Mouse (Mus musculus) midbrain, embryonic 15.5 days (tissue): Measurements from ENCODE around the gene Slc9a3r2. TPM values are rescaled to one million over a fixed set of nuclear protein-coding genes. Genes with fewer than 3 reads are reported as not detected.
A peak's percentile ranks its signal among the peaks of the same experiment; 100 is the strongest.
"Not testable (repeated sequence)": the region's sequence is repeated elsewhere in the genome, so short reads cannot be mapped to it uniquely, and the experiment has no call there.

ENCODE experiments used
- ATAC-seq: fragments of 200-750 bp; cut with Nextera tagmentation; replicated peaks from 2 replicates; pipeline ENCODE4 v1.8.0; 2017; ENCODE audit warnings: moderate TSS enrichment
- H3K27ac ChIP-seq: fragments of 300-500 bp; sonication (generic); 2 replicates; pipeline ENCODE4 v1.5.1; 2015; ENCODE audit warnings: mild to moderate bottlenecking, inconsistent platforms
- H3K27me3 ChIP-seq: fragments of 300-500 bp; sonication (generic); replicated peaks from 2 replicates; pipeline ENCODE4 v1.6.1; 2015; ENCODE audit warnings: inconsistent platforms
- H3K36me3 ChIP-seq: fragments of 300-500 bp; sonication (generic); replicated peaks from 2 replicates; pipeline ENCODE4 v1.6.1; 2015; ENCODE audit warnings: inconsistent platforms
- H3K4me1 ChIP-seq: fragments of 300-500 bp; sonication (generic); 2 replicates; pipeline ENCODE4 v1.6.1; 2015; ENCODE audit warnings: inconsistent platforms
- H3K4me2 ChIP-seq: fragments of 300-500 bp; sonication (generic); 2 replicates; pipeline ENCODE4 v1.6.1; 2015; ENCODE audit warnings: inconsistent platforms, mild to moderate bottlenecking, moderate library complexity
- H3K4me3 ChIP-seq: fragments of 300-500 bp; sonication (generic); 2 replicates; pipeline ENCODE4 v1.5.1; 2015; ENCODE audit warnings: mild to moderate bottlenecking, inconsistent platforms
- H3K9ac ChIP-seq: fragments of 300-500 bp; sonication (generic); 2 replicates; pipeline ENCODE4 v1.6.1; 2015; ENCODE audit warnings: mild to moderate bottlenecking, inconsistent platforms
- H3K9me3 ChIP-seq: fragments of 300-500 bp; sonication (generic); 2 replicates; pipeline ENCODE4 v1.6.1; 2016; ENCODE audit warnings: inconsistent platforms
- WGBS: fragments of 180-500 bp; shearing (Covaris S2); methylation state at CpG from one replicate; pipeline ENCODE4 v1.1.7; 2015; ENCODE audit warnings: mixed read lengths; 5-methylcytosine and 5-hydroxymethylcytosine counted together
- polyA plus RNA-seq: library from polyadenylated mRNA; unstranded; fragments of >200 nt; fragmentation: Nextera tagmentation; extraction: Ambion mirVana; gene quantifications from 2 replicates; pipeline ENCODE4 v1.2.1, GENCODE M21; 2015

Slc9a3r2 gene
- polyA plus RNA-seq, 1 experiment from 2014 or later: 45.3 TPM

DNA sequence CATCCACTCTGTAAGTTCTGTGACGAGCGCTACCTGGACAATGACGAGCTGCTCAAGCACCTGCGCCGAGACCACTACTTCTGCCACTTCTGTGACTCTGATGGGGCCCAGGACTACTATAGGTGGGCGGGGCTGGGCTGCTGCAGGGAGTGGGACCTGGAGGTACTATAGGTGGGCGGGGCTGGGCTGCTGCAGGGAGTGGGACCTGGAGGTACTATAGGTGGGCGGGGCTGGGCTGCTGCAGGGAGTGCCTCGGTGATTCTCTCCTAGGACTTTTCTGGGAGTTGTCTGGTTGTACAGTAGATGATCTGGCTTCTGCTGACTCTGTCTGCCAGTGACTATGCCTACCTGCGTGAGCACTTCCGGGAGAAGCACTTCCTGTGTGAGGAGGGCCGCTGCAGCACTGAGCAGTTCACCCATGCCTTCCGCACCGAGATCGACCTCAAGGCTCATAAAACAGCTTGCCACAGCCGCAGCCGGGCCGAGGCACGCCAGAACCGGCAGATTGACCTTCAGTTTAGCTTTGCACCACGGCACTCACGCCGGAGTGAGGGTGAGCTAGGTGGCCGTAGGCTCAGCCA lies 27.5 kb upstream of the Slc9a3r2 start:
- Histone ChIP-seq H3K27ac (no peak overlapping the region), H3K36me3 (peaks cover 39% of the 10 kb centered on the region), H3K4me2 (no peak overlapping the region), H3K9me3 (no peaks in the 10 kb centered on the region), H3K27me3 (no peaks in the 10 kb centered on the region), H3K9ac (no peak overlapping the region), H3K4me1 (peaks cover 2% of the 10 kb centered on the region; the same call in 1 of the 2 replicates), H3K4me3 (no peak overlapping the region)
- ATAC-seq: no peak
- 92% methylated on average over 24 of the region's 24 CpGs for WGBS

DNA sequence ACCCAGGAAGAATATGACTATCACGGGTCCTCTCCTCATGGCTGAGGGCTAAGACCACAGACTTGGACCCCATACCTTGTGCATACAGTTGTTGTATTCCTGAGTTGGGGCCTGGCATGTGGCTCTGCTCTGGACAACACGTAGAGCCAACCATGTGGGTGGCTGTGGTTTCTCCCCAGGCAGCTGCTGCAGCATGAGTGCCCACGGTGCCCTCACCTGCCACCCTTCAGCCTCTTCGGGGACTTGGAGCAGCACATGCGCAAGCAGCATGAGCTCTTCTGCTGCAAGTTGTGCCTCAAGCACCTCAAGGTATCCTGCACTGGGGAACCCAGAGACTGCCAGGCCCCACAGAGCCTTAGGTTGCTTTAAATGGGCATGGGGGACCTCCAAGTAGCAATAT lies 26.8 kb upstream of the Slc9a3r2 start:
- no peaks in the 10 kb centered on the region for H3K9me3 ChIP-seq
- H3K4me3 ChIP-seq: no peak overlapping the region
- WGBS: 97% methylated on average over 5 of the region's 5 CpGs
- peaks cover 8% of the 10 kb centered on the region for H3K4me1 ChIP-seq
- ATAC-seq: no peak
- H3K9ac ChIP-seq: no peak overlapping the region
- H3K27me3 ChIP-seq: no peaks in the 10 kb centered on the region
- H3K36me3 ChIP-seq: peaks cover 39% of the 10 kb centered on the region
- H3K4me2 ChIP-seq: no peak overlapping the region
- H3K27ac ChIP-seq: no peak overlapping the region

DNA sequence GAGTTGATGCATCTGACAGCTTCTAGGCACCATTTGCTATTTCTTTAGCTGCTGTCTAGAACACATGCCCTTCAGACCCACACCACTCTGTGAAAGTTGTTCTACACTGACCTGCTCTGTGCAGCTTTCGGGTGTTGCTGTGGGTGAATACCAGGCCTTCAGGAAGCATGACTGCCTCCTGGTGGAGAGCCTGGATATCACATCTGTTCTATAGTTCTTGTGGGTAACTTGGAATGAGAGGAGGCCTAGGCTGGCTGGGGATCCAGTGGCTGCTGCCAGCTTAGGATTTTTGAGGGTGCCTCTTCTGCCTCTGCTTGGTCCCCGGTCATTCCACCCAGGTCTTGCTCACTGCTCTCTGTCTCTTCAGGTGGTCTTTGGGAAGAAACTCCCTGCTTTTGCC lies 26.1 kb upstream of the Slc9a3r2 start:
- no peak overlapping the region for H3K4me3 ChIP-seq
- H3K4me2 ChIP-seq: no peak overlapping the region
- H3K27me3 ChIP-seq: no peaks in the 10 kb centered on the region
- H3K27ac ChIP-seq: no peak overlapping the region
- 63% methylated on average over 2 of the region's 2 CpGs for WGBS
- peaks cover 15% of the 10 kb centered on the region for H3K4me1 ChIP-seq
- H3K9me3 ChIP-seq: no peaks in the 10 kb centered on the region
- peaks cover 35% of the 10 kb centered on the region for H3K36me3 ChIP-seq
- no peak for ATAC-seq
- no peak overlapping the region for H3K9ac ChIP-seq

DNA sequence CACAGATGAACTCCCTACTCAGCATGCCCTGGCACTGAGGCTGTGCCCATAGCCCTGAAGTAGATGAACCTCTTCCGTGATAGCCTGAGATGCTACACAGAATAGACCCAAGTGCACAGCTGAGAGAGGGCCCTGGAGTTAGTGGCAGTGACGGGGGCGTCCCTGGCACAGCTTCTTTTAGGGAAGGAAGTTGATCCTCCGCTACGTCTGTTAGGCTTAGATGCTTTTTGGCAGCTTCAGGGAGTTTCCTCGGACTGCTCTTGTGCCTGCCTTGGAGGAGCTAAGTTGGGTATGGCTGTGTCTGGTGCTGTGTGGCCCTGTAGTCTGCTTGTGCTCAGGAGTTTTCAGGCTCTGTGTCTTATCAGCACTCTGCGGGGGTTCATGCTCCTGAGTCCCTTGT lies 24.1 kb upstream of the Slc9a3r2 start:
- no peak overlapping the region for H3K9ac ChIP-seq
- ATAC-seq: no peak

DNA sequence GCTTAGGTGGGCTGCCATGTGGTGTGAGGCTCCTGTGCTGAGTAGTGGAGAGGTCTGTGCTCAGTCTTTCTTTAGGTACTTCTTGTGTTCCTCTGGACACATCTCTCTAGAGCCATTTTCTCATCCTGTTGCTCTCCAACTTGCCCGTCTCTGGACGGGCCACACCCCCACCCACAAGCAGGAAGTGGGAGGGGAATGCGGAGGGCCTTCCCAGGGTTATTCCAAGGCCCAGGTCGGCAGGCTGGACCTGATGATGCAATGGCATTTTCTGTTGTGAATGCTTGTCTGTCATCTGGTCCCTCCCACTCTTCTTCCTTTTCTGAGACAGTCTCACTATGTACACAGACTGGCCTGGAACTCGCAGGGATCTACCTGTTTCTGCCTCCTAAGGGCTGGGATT lies 22.0 kb upstream of the Slc9a3r2 start:
- Histone ChIP-seq H3K4me3 (no peak overlapping the region), H3K9me3 (no peaks in the 10 kb centered on the region), H3K4me2 (no peak overlapping the region; the same call in 1 of the 2 replicates), H3K9ac (no peak overlapping the region), H3K4me1 (peaks cover 33% of the 10 kb centered on the region), H3K27me3 (no peaks in the 10 kb centered on the region), H3K36me3 (0 out of 2 replicates have a peak, but pooled peaks cover 3% of the 10 kb centered on the region), H3K27ac (no peak overlapping the region)
- WGBS: 44% methylated on average over 5 of the region's 5 CpGs
- no peak for ATAC-seq

More for the DNA sequence above, 24.1 kb upstream of the Slc9a3r2 start:
- H3K9me3 ChIP-seq: no peaks in the 10 kb centered on the region
- peaks cover 16% of the 10 kb centered on the region; the same call in 1 of the 2 replicates for H3K36me3 ChIP-seq
- 84% methylated on average over 7 of the region's 7 CpGs for WGBS
- H3K4me1 ChIP-seq: peaks cover 26% of the 10 kb centered on the region
- H3K27me3 ChIP-seq: no peaks in the 10 kb centered on the region
- no peak overlapping the region for H3K27ac ChIP-seq
- no peak overlapping the region for H3K4me3 ChIP-seq
- no peak overlapping the region for H3K4me2 ChIP-seq

DNA sequence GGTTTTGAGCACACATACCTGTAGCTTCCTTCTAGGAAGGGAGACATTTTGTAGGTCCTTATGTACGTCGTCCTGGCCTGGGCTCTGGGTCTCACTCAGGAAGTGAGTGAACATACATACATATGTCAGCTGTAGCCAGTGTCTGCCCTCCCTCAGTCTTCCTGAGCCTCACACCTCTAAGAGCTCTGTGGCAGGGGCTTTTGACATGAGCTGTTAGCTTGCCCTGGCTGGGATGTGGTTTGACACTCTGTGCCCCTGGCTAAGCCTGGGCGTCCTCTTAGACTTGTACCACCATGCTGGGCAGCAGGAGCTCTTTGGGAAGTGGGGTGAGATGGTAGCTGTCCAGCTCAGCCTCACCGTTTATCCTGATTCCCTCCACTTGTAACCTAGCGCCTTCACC lies 21.2 kb upstream of the Slc9a3r2 start:
- H3K9me3 ChIP-seq: no peaks in the 10 kb centered on the region
- peak overlapping the region; percentile 88; the same call in 1 of the 2 replicates for H3K4me2 ChIP-seq
- 0 out of 2 replicates have a peak overlapping the region, but pooled peaks have one; percentile 8 for H3K9ac ChIP-seq
- peaks cover 33% of the 10 kb centered on the region for H3K4me1 ChIP-seq
- H3K27me3 ChIP-seq: no peaks in the 10 kb centered on the region
- no peak overlapping the region for H3K4me3 ChIP-seq
- WGBS: 76% methylated on average over 5 of the region's 5 CpGs
- H3K36me3 ChIP-seq: no peaks in the 10 kb centered on the region
- H3K27ac ChIP-seq: no peak overlapping the region
- ATAC-seq: no peak

DNA sequence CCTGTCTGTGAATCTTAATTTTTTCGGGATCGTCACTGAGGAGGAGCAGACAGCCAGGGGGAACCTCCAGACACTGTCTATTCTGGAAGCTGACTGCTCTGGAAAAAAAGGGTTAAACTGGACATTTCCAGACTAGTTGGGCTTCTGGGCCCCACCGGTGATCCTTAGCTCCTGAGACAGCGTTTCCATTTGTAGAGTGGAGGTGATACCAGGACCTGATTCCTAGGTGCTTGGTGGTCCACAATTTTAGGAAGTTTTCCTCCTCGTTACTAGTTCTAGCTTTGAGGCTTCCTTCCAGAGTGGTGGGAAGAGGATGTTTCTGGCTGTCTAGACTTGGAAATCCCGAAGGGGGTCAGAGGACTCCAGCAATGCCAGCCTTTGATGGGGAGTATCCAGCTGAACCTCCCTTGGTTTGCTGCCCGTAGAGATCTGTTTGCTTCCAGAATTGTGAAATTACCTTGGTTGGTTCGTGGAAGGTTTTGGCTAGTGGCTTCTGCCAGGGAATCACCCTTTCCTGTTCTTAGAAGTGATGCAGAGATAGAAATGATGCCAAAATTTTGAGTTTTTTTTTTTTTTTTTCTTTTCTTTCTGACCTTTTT lies 20.2 kb upstream of the Slc9a3r2 start:
- Histone ChIP-seq H3K9ac (peak overlapping the region; percentile 98), H3K27ac (peak overlapping the region; percentile 91), H3K4me3 (peak overlapping the region; percentile 90), H3K4me2 (peak overlapping the region; percentile 88), H3K9me3 (no peaks in the 10 kb centered on the region), H3K4me1 (peaks cover 31% of the 10 kb centered on the region), H3K27me3 (no peaks in the 10 kb centered on the region), H3K36me3 (no peaks in the 10 kb centered on the region)
- 12% methylated on average over 8 of the region's 8 CpGs for WGBS
- no peak for ATAC-seq

DNA sequence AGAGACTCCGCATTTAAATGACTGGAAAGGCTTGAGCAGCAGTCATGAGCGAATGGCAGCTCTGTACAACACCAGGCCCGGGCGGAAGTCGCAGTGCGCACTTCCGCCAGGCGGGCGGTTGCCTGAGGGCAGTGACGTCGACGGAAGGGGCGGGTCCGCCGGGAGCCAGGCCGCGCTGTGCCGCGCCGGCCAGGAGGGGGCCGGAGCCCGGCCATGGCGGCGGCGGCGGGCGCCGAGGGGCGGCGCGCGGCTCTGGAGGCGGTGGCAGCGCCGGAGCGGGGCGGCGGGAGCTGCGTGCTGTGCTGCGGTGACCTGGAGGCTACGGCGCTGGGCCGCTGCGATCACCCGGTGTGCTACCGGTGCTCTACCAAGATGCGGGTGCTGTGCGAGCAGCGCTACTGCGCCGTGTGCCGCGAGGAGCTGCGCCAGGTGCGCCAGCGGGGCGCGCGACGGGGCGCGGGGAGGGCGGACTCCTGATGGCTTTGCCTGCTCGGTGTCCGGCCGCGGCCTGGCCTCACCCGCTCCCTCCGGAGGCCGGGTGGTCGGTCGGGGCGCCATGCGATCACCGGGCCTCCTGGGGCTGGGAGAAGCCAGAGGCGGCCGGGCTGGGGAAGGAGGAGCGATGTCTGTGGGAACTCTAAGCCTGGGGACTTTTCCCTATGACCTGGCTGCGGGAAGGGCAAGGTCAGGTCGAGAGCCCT lies 19.6 kb upstream of the Slc9a3r2 start, which contains the start of gene Zfp598:
Gene Zfp598 (plus strand): TSS at position 143 of the 701 bp plus-strand sequence.
- peak within 1 kb of the TSS; percentile 98 for H3K9ac ChIP-seq
- peak within 1 kb of the TSS; percentile 90 for H3K4me3 ChIP-seq
- no peaks in the 10 kb centered on the region for H3K9me3 ChIP-seq
- H3K4me1 ChIP-seq: peaks cover 31% of the 10 kb centered on the region
- peak within 1 kb of the TSS; percentile 88 for H3K4me2 ChIP-seq
- ATAC-seq: peak; percentile 97
- no peaks in the 10 kb centered on the region for H3K27me3 ChIP-seq
- peak within 1 kb of the TSS; percentile 91 for H3K27ac ChIP-seq
- H3K36me3 ChIP-seq: no peaks in the 10 kb centered on the region
- WGBS: under 1% methylated on average over 72 of the region's 80 CpGs

DNA sequence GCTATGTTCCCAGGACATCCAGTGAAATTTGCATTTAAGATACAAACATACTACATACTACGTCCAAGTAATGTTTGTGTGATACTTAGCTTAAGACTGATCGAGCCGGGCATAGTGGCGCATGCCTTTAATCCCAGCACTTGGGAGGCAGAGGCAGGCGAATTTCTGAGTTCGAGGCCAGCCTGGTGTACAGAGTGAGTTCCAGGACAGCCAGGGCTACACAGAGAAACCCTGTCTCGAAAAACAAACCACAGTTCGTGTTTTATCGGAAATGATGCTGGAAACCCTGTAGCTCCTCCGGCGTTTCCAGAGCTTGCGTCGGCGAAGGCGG lies 19.1 kb upstream of the Slc9a3r2 start:
- ATAC-seq: peak; percentile 46
- WGBS: 11% methylated on average over 15 of the region's 15 CpGs
- Histone ChIP-seq H3K4me3 (peak overlapping the region; percentile 90), H3K9ac (peak overlapping the region; percentile 98; the same call in 1 of the 2 replicates), H3K27ac (peak overlapping the region; percentile 91), H3K4me2 (peak overlapping the region; percentile 88), H3K4me1 (peaks cover 31% of the 10 kb centered on the region)
- not testable (repeated sequence) for H3K36me3 ChIP-seq, H3K27me3 ChIP-seq, H3K9me3 ChIP-seq

DNA sequence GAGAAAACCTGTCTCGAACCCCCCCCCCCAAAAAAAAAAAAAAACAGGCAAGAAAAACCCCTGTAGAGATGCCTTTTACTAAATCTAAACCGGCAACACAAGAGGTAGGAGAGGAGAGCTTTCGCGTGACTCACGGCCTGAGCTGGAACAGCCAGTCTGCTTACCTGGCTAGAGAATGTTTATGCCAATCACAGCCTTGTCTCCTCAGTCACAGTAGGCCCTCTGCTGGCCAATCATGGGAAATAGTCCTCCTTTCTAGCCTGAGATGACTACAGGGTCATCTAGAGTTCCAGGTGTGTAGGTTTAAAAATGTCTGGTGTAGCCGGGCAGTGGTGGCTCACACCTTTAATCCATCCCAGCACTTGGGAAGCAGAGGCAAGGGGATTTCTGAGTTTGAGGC lies 17.3 kb upstream of the Slc9a3r2 start:
- no peaks in the 10 kb centered on the region for H3K9me3 ChIP-seq
- no peak overlapping the region for H3K4me3 ChIP-seq
- H3K4me1 ChIP-seq: peaks cover 31% of the 10 kb centered on the region
- H3K9ac ChIP-seq: no peak overlapping the region
- H3K4me2 ChIP-seq: no peak overlapping the region
- no peak for ATAC-seq
- no peaks in the 10 kb centered on the region for H3K36me3 ChIP-seq
- WGBS: 36% methylated on average over 6 of the region's 6 CpGs
- H3K27ac ChIP-seq: no peak overlapping the region
- no peaks in the 10 kb centered on the region for H3K27me3 ChIP-seq

DNA sequence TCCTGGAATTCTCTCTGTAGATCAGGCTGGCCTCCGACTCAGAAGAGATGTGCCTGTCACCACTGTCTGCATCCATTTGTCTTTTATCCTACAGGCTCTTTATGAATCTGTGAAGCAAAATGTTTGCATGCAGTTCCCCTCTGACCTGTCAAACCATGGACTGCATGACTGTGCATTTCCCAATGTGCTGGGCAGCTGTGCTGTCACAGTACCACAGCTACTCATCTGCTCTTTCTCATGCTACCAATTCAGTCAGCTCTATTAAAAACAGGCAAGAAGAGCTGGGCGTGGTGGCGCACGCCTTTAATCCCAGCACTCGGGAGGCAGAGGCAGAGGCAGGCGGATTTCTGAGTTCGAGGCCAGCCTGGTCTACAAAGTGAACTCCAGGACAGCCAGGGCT lies 16.9 kb upstream of the Slc9a3r2 start:
- not testable (repeated sequence) for ATAC-seq, H3K4me2 ChIP-seq, H3K27ac ChIP-seq, H3K9ac ChIP-seq, H3K9me3 ChIP-seq, H3K4me3 ChIP-seq, H3K36me3 ChIP-seq, H3K27me3 ChIP-seq
- WGBS: 70% methylated on average over 7 of the region's 7 CpGs
- H3K4me1 ChIP-seq: peaks cover 27% of the 10 kb centered on the region

DNA sequence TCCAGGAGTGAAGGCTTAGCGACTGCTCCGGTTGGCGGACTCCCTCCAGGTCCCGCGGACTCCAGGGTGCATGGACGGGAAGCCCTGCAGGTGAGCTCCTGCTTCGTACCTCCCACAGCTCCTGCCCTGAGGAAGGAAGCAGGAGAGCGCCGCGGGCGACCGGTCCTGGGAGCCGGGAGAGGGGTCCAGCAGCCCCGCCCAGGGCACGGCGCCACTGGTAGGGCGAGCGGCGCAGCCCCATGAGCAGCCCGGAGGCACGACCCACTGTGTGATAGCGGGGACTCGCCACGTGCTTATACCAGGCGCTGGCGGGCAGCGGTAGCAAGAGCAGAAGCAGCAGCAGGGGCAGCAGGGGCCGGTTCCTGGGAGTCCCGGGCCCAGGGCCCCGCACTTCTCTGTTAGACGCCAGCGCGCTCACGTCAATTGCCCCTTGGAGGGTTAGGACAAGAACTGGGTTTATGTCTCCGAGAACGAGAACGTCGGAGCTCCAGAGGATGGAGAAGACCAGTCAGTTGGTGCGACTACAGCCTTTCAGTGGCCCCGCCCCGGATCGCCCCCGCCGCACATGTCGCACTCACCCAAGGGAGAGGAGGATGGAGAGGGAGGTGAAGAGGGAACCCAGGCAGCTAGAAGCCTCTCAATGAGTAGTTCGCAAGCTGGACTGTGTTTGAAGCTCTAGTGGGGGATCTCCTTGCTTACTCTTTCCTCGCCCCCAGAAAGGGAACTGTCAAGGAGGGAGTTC lies 8.1 kb upstream of the Slc9a3r2 start, which contains the start of gene Npw:
Gene Npw (minus strand): TSS at position 441 of the 742 bp plus-strand sequence.
- H3K4me1 ChIP-seq: peaks cover 15% of the 10 kb centered on the region
- peak within 1 kb of the TSS; percentile 60 for H3K4me2 ChIP-seq
- H3K27me3 ChIP-seq: peaks cover 40% of the 10 kb centered on the region
- ATAC-seq: no peak; the same call in 1 of the 2 replicates
- peak within 1 kb of the TSS; percentile 19; the same call in 1 of the 2 replicates for H3K9ac ChIP-seq
- 1% methylated on average over 47 of the region's 47 CpGs for WGBS
- no peaks in the 10 kb centered on the region for H3K36me3 ChIP-seq
- peak within 1 kb of the TSS; percentile 31 for H3K4me3 ChIP-seq
- no peak within 1 kb of the TSS for H3K27ac ChIP-seq
- no peaks in the 10 kb centered on the region for H3K9me3 ChIP-seq
